Mouse (Mus musculus) intestine, postnatal 0 days (tissue): Measurements from ENCODE around the gene Gm20521. TPM values are rescaled to one million over a fixed set of nuclear protein-coding genes. Genes with fewer than 3 reads are reported as not detected.

Source experiments
- ATAC-seq: fragments of 200-750 bp; cut with Nextera tagmentation; 2 replicates; pipeline ENCODE4 v1.8.0; 2017; ENCODE audit warnings: mild to moderate bottlenecking, moderate TSS enrichment, moderate library complexity
- H3K27ac ChIP-seq: fragments of 300-500 bp; sonication (generic); 2 replicates; pipeline ENCODE4 v1.5.1; 2014; ENCODE audit warnings: mild to moderate bottlenecking, low read depth, low read length, moderate library complexity
- H3K27me3 ChIP-seq: fragments of 300-500 bp; sonication (generic); replicated peaks from 2 replicates; pipeline ENCODE4 v1.6.1; 2014; ENCODE audit warnings: low read length, mixed read lengths; ENCODE audit not compliant: control insufficient read depth, insufficient read depth
- H3K36me3 ChIP-seq: fragments of 300-500 bp; sonication (generic); 2 replicates; pipeline ENCODE4 v1.6.1; 2014; ENCODE audit warnings: mild to moderate bottlenecking, moderate library complexity; ENCODE audit not compliant: control insufficient read depth, insufficient read depth
- H3K4me1 ChIP-seq: fragments of 300-500 bp; sonication (generic); replicated peaks from 2 replicates; pipeline ENCODE4 v1.6.1; 2014; ENCODE audit warnings: antibody characterized with exemption, low read length, mixed read lengths; ENCODE audit not compliant: control insufficient read depth, insufficient read depth
- H3K4me2 ChIP-seq: fragments of 300-500 bp; sonication (generic); replicated peaks from 2 replicates; pipeline ENCODE4 v1.6.1; 2014; ENCODE audit warnings: low read depth, mild to moderate bottlenecking, moderate library complexity
- H3K4me3 ChIP-seq: fragments of 300-500 bp; sonication (generic); 2 replicates; pipeline ENCODE4 v1.5.1; 2014; ENCODE audit warnings: low read depth, low read length
- H3K9ac ChIP-seq: fragments of 300-500 bp; sonication (generic); 2 replicates; pipeline ENCODE4 v1.6.1; 2014; ENCODE audit warnings: mild to moderate bottlenecking, low read depth, low read length
- H3K9me3 ChIP-seq: fragments of 300-500 bp; sonication (generic); 2 replicates; pipeline ENCODE4 v1.6.1; 2016; ENCODE audit warnings: mixed run types; ENCODE audit not compliant: control insufficient read depth
- CTCF ChIP-seq: sonication (generic); IDR thresholded peaks from 2 replicates; pipeline ENCODE4 v1.5.1; 2016; ENCODE audit warnings: low read depth, mild to moderate bottlenecking, control low read depth, antibody characterized with exemption, moderate library complexity
- WGBS: fragments of 180-500 bp; shearing (Covaris S2); extraction: QIAGEN DNeasy Blood & Tissue Kit; methylation state at CpG from one replicate; pipeline ENCODE4 v1.1.7; 2014; 5-methylcytosine and 5-hydroxymethylcytosine counted together
- polyA plus RNA-seq: library from polyadenylated mRNA; unstranded; fragments of >200 nt; fragmentation: Nextera tagmentation; extraction: Ambion mirVana; gene quantifications from 2 replicates; pipeline ENCODE4 v1.2.1, GENCODE M21; 2015

Gm20521 gene
- polyA plus RNA-seq, 1 experiment from 2014 or later, result 1.9 TPM

GRCm38 (mm10) chr14:54884022-54884712 is 926 bp downstream of the Gm20521 start:
- H3K27me3 ChIP-seq, result no peaks in the 10 kb centered on the region
- H3K9ac ChIP-seq, result peak overlapping the region; percentile 84
- TF ChIP-seq CTCF, result no peak
- ATAC-seq, result no peak; the same call in 1 of the 2 replicates
- peak overlapping the region; percentile 83 for H3K4me2 ChIP-seq
- H3K27ac ChIP-seq, result peak overlapping the region; percentile 93
- WGBS, result 11% methylated on average over 21 of the region's 21 CpGs
- H3K4me1 ChIP-seq, result peaks cover 3% of the 10 kb centered on the region; the same call in 1 of the 2 replicates
- peaks cover 21% of the 10 kb centered on the region; the same call in 1 of the 2 replicates for H3K36me3 ChIP-seq
- peak overlapping the region; percentile 73 for H3K4me3 ChIP-seq
- H3K9me3 ChIP-seq, result no peaks in the 10 kb centered on the region

GRCm38 (mm10) chr14:54885309-54885708 is 2.1 kb downstream of the Gm20521 start:
- Histone ChIP-seq H3K9ac (0 out of 2 replicates have a peak overlapping the region, but pooled peaks have one; percentile 12), H3K4me3 (no peak overlapping the region), H3K27ac (no peak overlapping the region), H3K4me2 (peak overlapping the region; percentile 83; the same call in 1 of the 2 replicates), H3K27me3 (no peaks in the 10 kb centered on the region), H3K4me1 (peaks cover 3% of the 10 kb centered on the region; the same call in 1 of the 2 replicates), H3K9me3 (no peaks in the 10 kb centered on the region), H3K36me3 (peaks cover 26% of the 10 kb centered on the region; the same call in 1 of the 2 replicates)
- 64% methylated on average over 11 of the region's 11 CpGs for WGBS
- TF ChIP-seq CTCF, result no peak
- no peak for ATAC-seq

DNA sequence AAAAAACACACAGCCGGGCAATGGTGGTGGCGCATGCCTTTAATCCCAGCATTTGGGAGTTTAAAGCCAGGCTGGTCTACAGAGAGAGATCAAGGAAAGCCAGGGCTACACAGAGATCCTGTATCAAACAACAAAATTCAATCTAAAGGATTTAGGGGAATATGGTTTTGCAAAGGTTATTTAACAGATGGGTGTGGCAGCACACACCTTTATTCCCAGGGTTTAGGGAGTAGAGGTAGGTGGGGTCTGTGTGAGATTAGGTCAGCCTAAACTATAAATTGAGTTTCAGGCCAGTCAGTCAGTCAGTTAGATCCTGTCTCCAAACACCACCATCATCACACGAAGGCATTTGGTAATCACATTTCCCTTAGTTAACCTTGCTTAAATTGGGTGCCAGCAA is 9.0 kb downstream of the Gm20521 start, which contains the start of gene Pabpn1:
Gene Pabpn1 (plus strand): TSS at position 301 of the 400 bp plus-strand sequence.
- no peaks in the 10 kb centered on the region for H3K9me3 ChIP-seq
- H3K4me3 ChIP-seq, result peak within 1 kb of the TSS; percentile 96
- TF ChIP-seq CTCF, result no peak
- no peaks in the 10 kb centered on the region for H3K27me3 ChIP-seq
- H3K27ac ChIP-seq, result peak within 1 kb of the TSS; percentile 47
- no peak for ATAC-seq
- 95% methylated on average over 3 of the region's 3 CpGs for WGBS
- peak within 1 kb of the TSS; percentile 60 for H3K4me2 ChIP-seq
- no peak within 1 kb of the TSS for H3K9ac ChIP-seq
- 0 out of 2 replicates have a peak, but pooled peaks cover 3% of the 10 kb centered on the region for H3K4me1 ChIP-seq
- H3K36me3 ChIP-seq, result peaks cover 29% of the 10 kb centered on the region

DNA sequence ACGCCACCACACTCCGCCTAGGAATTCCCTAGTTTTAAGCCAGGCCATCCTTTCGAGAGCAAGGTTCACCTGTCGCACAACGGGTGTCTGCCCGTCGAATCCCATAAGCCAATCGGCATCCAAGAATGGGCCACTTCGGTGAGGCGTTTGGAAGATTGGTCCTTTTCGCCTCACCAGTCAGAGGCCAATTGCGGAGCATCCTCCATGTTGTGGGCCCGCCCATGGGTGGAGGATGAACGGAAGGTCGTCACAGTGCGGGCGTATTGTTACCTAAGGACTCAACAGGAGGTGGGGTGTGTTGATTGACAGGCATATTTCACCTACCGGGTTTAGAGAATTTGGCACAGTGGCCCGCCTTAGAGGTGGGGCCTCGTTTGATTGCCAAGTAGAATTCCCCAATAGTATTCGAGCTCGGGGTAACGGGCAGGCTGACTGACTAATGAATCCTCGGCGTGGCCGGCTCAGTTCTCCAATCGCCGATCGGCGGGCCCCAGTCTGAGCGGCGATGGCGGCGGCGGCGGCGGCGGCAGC is 10.5 kb downstream of the Gm20521 start:
- Histone ChIP-seq H3K27ac (peak overlapping the region; percentile 98), H3K27me3 (no peaks in the 10 kb centered on the region), H3K4me2 (peak overlapping the region; percentile 82), H3K9ac (peak overlapping the region; percentile 100), H3K4me3 (peak overlapping the region; percentile 96), H3K9me3 (no peaks in the 10 kb centered on the region), H3K4me1 (0 out of 2 replicates have a peak, but pooled peaks cover 3% of the 10 kb centered on the region), H3K36me3 (peaks cover 38% of the 10 kb centered on the region)
- under 1% methylated on average over 32 of the region's 38 CpGs for WGBS
- no peak for TF ChIP-seq CTCF
- peak; percentile 97 for ATAC-seq

- WGBS, result under 1% methylated on average over 49 of the region's 54 CpGs
- no peak for TF ChIP-seq CTCF
- peak; percentile 35 for ATAC-seq
Observed at GRCm38 (mm10) chr14:54894296-54895151, 11.3 kb downstream of the Gm20521 start.

More at GRCm38 (mm10) chr14:54894296-54895151, 11.3 kb downstream of the Gm20521 start:
- Histone ChIP-seq H3K4me1 (0 out of 2 replicates have a peak, but pooled peaks cover 3% of the 10 kb centered on the region), H3K9me3 (no peaks in the 10 kb centered on the region), H3K27me3 (no peaks in the 10 kb centered on the region), H3K4me3 (peak overlapping the region; percentile 96), H3K27ac (peak overlapping the region; percentile 98), H3K9ac (peak overlapping the region; percentile 100), H3K4me2 (peak overlapping the region; percentile 82), H3K36me3 (peaks cover 31% of the 10 kb centered on the region)
